Mouse (Mus musculus) neural tube, embryonic 11.5 days (tissue): Measurements from ENCODE around the gene Taf8. TPM values are rescaled to one million over a fixed set of nuclear protein-coding genes. Genes with fewer than 3 reads are reported as not detected.
A peak's percentile ranks its signal among the peaks of the same experiment; 100 is the strongest.

Experiments used
- ATAC-seq: fragments of 200-750 bp; cut with Nextera tagmentation; 2 replicates; pipeline ENCODE4 v1.8.0; 2017; ENCODE audit warnings: moderate number of reproducible peaks, mild to moderate bottlenecking, moderate TSS enrichment, moderate library complexity; ENCODE audit not compliant: insufficient read depth, low FRiP score, low TSS enrichment
- DNase-seq: peaks from one replicate; pipeline ENCODE4 v3.0.0-alpha.2; 2015; ENCODE audit warnings: low spot score
- H3K27ac ChIP-seq: fragments of 300-500 bp; sonication (generic); 2 replicates; pipeline ENCODE4 v1.5.1; 2014; ENCODE audit warnings: low read depth, mild to moderate bottlenecking, low read length
- H3K27me3 ChIP-seq: fragments of 300-500 bp; sonication (generic); 2 replicates; pipeline ENCODE4 v1.6.1; 2014; ENCODE audit warnings: mild to moderate bottlenecking, low read length, mixed read lengths; ENCODE audit not compliant: control insufficient read depth, insufficient read depth
- H3K36me3 ChIP-seq: fragments of 300-500 bp; sonication (generic); 2 replicates; pipeline ENCODE4 v1.6.1; 2014; ENCODE audit warnings: mild to moderate bottlenecking, low read length, moderate library complexity, mixed read lengths; ENCODE audit not compliant: control insufficient read depth, insufficient read depth
- H3K4me1 ChIP-seq: fragments of 300-500 bp; sonication (generic); 2 replicates; pipeline ENCODE4 v1.6.1; 2014; ENCODE audit warnings: low read length, mixed read lengths; ENCODE audit not compliant: control insufficient read depth, insufficient read depth
- H3K4me2 ChIP-seq: fragments of 300-500 bp; sonication (generic); 2 replicates; pipeline ENCODE4 v1.6.1; 2014; ENCODE audit warnings: low read depth, mild to moderate bottlenecking, moderate library complexity
- H3K4me3 ChIP-seq: fragments of 300-500 bp; sonication (generic); 2 replicates; pipeline ENCODE4 v1.5.1; 2014; ENCODE audit warnings: low read depth, low read length
- H3K9ac ChIP-seq: fragments of 300-500 bp; sonication (generic); 2 replicates; pipeline ENCODE4 v1.6.1; 2014; ENCODE audit warnings: mild to moderate bottlenecking, low read length
- H3K9me3 ChIP-seq: fragments of 300-500 bp; sonication (generic); 2 replicates; pipeline ENCODE4 v1.6.1; 2016; ENCODE audit warnings: low read length; ENCODE audit not compliant: control insufficient read depth
- WGBS: fragments of 180-500 bp; shearing (Covaris S2); extraction: QIAGEN DNeasy Blood & Tissue Kit; methylation state at CpG from one replicate; pipeline ENCODE4 v1.1.7; 2014; 5-methylcytosine and 5-hydroxymethylcytosine counted together
- polyA plus RNA-seq: library from polyadenylated mRNA; unstranded; fragments of >200 nt; fragmentation: Nextera tagmentation; extraction: Ambion mirVana; gene quantifications from 2 replicates; pipeline ENCODE4 v1.2.1, GENCODE M21; 2014

Taf8 gene
- polyA plus RNA-seq, 1 experiment from 2014 or later: 27.5 TPM

DNA sequence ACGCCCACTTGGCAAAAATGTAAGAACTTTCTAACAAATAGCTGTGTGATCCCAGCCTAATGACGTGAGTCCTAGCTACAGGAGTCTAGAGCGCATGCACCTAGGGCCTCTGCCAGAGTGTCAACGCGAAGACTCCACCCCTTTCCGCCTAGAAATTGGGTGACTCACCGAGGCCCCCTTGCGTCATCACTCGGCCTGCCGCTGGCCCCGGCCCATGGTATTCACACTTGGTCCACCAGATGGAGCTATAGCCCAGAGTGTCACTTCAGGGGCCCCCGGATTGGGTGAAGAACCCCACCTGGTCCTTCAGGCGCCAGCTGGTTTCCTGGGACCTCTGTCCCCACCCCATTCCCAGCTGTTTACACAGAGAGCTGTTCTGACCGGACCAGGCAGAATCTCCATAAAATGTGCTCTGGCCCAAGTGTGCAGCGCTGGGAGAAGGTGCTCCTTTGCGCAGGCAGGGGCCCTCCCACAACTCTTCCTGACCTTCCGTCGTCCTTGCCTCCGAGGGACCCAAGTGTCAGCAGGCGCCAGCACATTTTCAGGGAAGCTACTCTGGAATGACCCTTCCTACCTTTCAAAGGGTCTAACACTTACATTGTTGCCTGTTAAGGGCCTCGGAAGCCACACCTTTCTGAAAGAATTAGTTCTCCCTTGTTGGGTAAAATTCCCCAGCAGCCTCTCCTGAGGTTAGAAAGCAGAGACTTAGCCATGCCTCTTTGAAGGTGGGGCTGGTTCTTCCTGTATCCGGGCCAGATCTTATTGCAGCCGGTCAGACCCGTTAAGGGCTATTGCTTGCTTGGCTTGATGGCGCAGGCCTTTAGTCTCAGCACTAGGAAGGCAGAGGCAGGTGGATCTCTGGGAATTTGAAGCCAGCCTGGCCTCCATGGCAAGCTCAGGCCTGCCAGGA, 9.3 kb upstream of the Taf8 start:
- Histone ChIP-seq H3K27me3 (no peaks in the 10 kb centered on the region), H3K9ac (no peak overlapping the region), H3K9me3 (no peaks in the 10 kb centered on the region), H3K4me3 (0 out of 2 replicates have a peak overlapping the region, but pooled peaks have one; percentile 1), H3K36me3 (no peaks in the 10 kb centered on the region), H3K4me1 (peaks cover 6% of the 10 kb centered on the region; the same call in 1 of the 2 replicates), H3K27ac (no peak overlapping the region), H3K4me2 (peak overlapping the region; percentile 26)
- DNase-seq (peak; percentile 94), ATAC-seq (peak; percentile 86)
- WGBS: 18% methylated on average over 25 of the region's 25 CpGs

DNA sequence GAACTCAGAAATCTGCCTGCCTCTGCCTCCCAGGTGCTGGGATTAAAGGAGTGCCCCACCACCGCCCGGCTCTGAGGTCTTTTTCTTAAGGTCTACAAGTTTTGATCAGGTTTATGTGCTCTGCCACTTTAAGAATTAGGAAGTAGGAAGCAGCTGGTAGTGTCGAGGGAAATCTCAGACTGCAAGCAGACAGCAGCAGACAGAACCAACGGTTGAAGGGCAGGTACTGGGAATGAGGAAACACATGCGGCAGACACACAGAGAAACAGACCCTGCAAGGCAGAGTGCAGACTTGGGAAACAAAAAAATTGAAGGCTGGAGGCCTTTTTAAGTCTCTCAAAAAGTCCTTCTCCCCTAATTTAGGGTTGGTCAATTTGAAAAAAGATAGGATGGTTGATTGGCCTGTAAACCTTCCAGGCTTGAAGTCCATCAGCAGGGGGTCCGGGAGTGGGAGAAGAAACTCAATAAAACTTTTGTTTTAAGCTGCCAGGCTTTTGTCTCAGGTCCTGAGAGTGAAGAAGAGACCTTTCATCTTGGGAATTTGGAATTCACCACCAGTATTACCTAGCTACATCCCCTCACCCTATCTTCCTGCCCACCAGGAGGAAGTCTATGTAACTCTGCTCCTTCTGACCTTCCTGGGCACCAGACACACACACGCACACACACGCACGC, 7.1 kb upstream of the Taf8 start:
- 57% methylated on average over 9 of the region's 9 CpGs for WGBS

DNA sequence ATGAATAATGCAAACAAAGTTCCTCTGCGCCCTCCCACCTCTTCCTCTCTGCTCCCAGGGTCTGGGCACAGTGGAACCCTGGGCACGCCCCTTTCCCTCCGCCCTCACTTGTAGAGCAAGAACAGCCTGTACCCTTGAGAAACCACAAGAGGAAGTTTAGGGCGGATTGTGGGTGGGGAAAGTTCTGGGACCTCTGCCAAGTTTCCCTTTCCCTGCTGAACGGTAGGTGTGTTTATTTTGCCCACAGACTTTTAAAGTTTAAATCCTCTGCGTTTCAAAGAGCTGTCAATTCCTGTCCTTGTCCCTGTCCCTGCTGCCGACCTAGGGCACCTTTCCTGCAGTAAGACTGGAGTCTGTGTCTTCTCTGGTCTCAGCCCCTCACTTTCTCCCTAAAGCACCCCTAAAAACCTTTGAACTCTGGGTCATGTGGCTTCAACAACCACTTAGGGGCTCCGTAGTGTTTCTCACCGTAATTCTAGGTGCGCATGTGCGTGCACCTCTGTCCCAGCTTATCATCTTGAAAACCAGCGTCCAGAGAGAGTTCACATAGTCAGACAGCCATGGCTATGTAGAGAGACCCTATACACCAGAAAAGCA, 6.0 kb upstream of the Taf8 start:
- no peak overlapping the region for H3K4me3 ChIP-seq
- 57% methylated on average over 12 of the region's 12 CpGs for WGBS
- DNase-seq (peak; percentile 60), ATAC-seq (no peak)
- no peaks in the 10 kb centered on the region for H3K27me3 ChIP-seq
- no peak overlapping the region for H3K4me2 ChIP-seq
- H3K9ac ChIP-seq: no peak overlapping the region
- H3K36me3 ChIP-seq: no peaks in the 10 kb centered on the region
- no peak overlapping the region for H3K27ac ChIP-seq
- no peaks in the 10 kb centered on the region for H3K9me3 ChIP-seq
- peaks cover 9% of the 10 kb centered on the region; the same call in 1 of the 2 replicates for H3K4me1 ChIP-seq

More for the DNA sequence above, 7.1 kb upstream of the Taf8 start:
- no peaks in the 10 kb centered on the region for H3K36me3 ChIP-seq
- no peak overlapping the region for H3K27ac ChIP-seq
- H3K4me2 ChIP-seq: no peak overlapping the region
- H3K4me1 ChIP-seq: peaks cover 9% of the 10 kb centered on the region; the same call in 1 of the 2 replicates
- H3K4me3 ChIP-seq: no peak overlapping the region
- no peak for DNase-seq
- H3K27me3 ChIP-seq: no peaks in the 10 kb centered on the region
- H3K9me3 ChIP-seq: no peaks in the 10 kb centered on the region
- no peak overlapping the region for H3K9ac ChIP-seq
- no peak for ATAC-seq

DNA sequence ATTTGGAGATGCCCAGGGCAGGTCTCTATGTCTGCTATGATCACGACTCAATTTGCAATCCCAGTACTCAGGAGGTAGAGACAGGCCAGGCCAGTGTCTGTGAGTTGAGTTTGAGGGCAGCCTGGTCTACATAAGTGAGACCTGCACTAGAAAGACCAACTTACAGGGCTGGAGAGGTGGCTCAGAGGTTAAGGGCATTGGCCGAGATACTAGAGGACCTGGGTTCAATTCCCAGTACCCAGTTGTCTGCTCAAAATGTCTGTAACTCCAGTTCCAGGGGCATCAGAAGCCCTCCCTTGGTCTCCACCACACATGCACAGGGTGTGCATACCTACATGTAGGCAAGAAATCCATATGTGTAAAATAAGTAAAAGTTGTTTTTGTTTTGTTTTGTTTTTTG, 5.4 kb upstream of the Taf8 start:
- DNase-seq (no peak), ATAC-seq (no peak)
- Histone ChIP-seq H3K4me2 (no peak overlapping the region), H3K9me3 (no peaks in the 10 kb centered on the region), H3K4me1 (peaks cover 9% of the 10 kb centered on the region; the same call in 1 of the 2 replicates), H3K27me3 (no peaks in the 10 kb centered on the region), H3K9ac (no peak overlapping the region), H3K4me3 (no peak overlapping the region), H3K36me3 (no peaks in the 10 kb centered on the region), H3K27ac (no peak overlapping the region)
- WGBS: 89% methylated on average over 2 of the region's 2 CpGs

DNA sequence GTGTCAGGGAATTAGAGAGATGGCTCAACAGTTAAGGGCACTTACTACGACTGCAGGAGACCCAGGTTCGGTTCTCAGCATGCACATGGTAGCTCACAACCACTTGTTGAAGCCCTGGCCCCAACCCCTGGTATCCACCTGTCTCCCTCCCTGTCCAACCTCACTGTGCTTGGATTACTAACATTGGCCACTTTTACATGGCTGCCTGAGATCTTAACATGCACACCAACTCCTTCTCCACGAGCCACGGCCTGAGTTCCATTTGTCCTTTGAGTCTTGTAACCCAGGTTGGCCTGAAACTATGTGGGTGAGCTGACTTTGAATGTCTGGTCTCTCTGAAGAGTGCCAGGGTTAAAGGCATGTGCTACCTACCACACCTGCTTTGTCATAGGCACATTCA, 4.6 kb upstream of the Taf8 start:
- Histone ChIP-seq H3K9me3 (no peaks in the 10 kb centered on the region), H3K36me3 (no peaks in the 10 kb centered on the region), H3K4me3 (no peak overlapping the region), H3K4me2 (no peak overlapping the region), H3K4me1 (peaks cover 8% of the 10 kb centered on the region; the same call in 1 of the 2 replicates), H3K27me3 (no peaks in the 10 kb centered on the region), H3K27ac (no peak overlapping the region), H3K9ac (no peak overlapping the region)
- DNase-seq (no peak), ATAC-seq (no peak)
- 88% methylated on average over 4 of the region's 4 CpGs for WGBS

DNA sequence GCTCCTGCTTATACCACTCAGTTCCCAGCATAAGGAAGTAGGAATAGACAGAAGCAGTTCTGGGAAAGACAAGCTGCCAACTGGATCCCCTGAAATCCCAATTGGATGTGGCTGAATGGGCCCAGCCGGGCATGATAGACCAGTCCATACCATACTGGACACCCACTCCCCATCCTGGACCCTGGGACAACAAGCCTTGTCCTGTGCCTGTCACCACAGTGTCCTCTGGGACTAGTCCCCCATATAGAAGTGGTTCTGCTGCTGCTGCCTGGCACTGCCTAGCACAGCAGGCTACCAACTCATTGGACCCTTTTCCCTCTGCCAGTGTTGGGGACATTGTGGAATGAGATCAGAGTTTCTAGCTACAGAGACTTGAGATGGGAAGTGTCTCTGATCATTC, 4.0 kb upstream of the Taf8 start:
- no peaks in the 10 kb centered on the region for H3K36me3 ChIP-seq
- peaks cover 7% of the 10 kb centered on the region for H3K4me1 ChIP-seq
- DNase-seq (no peak), ATAC-seq (no peak)
- no peak overlapping the region for H3K9ac ChIP-seq
- no peak overlapping the region for H3K27ac ChIP-seq
- WGBS: 88% methylated on average over 1 of the region's 1 CpGs
- no peak overlapping the region for H3K4me2 ChIP-seq
- no peaks in the 10 kb centered on the region for H3K27me3 ChIP-seq
- H3K4me3 ChIP-seq: no peak overlapping the region
- H3K9me3 ChIP-seq: no peaks in the 10 kb centered on the region

DNA sequence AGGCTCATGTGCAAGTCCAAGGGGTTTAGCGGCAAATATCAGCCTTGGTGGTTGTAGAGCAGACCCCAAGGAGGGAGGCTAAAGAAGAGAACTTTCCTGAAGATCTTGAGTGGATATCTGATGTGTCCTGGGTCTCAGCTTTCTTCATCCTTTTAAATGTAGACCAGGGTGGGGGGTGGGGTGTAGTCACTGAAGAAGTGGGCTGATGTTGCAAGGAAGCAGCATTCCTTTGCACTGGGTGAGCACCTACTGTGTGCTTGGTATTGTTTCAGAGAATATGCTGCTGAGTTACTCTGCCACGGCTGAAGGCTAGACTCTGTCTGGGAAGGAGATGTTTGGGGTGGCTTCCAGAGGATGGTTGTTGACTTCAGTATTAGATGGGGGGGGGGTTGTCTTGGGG, 3.5 kb upstream of the Taf8 start:
- DNase-seq (no peak), ATAC-seq (no peak)
- no peak overlapping the region for H3K4me3 ChIP-seq
- H3K4me2 ChIP-seq: peak overlapping the region; percentile 65; the same call in 1 of the 2 replicates
- no peaks in the 10 kb centered on the region for H3K36me3 ChIP-seq
- H3K9me3 ChIP-seq: no peaks in the 10 kb centered on the region
- no peaks in the 10 kb centered on the region for H3K27me3 ChIP-seq
- no peak overlapping the region for H3K9ac ChIP-seq
- peaks cover 7% of the 10 kb centered on the region for H3K4me1 ChIP-seq
- WGBS: 72% methylated on average over 2 of the region's 2 CpGs
- no peak overlapping the region for H3K27ac ChIP-seq

DNA sequence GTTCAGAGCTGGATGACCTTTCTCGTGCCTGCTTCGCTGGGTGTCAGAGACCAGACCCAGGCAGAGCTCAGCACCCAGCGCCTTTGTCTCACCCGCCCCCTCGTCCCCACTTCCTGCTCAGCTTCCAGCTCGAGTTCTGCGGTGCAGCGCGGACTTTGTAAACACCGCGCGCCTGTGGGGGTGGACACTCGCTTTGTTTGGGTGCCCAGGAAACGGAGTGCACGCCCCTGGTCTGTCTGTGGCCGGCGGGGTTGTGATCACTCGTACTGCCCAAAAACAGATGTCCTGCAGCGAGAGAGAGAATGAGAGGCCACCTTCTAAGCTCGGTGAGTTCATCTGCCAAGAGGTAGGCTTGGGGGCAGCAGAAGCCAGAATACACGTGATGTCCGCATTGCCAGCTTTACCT, 2.9 kb upstream of the Taf8 start, which contains the start of gene Ccnd3:
TSS of gene Ccnd3 (plus strand) at position 111 of the 406 bp plus-strand sequence.
- Histone ChIP-seq H3K4me3 (peak within 1 kb of the TSS; percentile 28), H3K27me3 (no peaks in the 10 kb centered on the region), H3K9ac (peak within 1 kb of the TSS; percentile 56), H3K27ac (no peak within 1 kb of the TSS), H3K36me3 (no peaks in the 10 kb centered on the region), H3K4me2 (peak within 1 kb of the TSS; percentile 65), H3K9me3 (no peaks in the 10 kb centered on the region), H3K4me1 (peaks cover 7% of the 10 kb centered on the region)
- 3% methylated on average over 22 of the region's 22 CpGs for WGBS
- no peak for ATAC-seq
- DNase-seq: peak; percentile 51
